Mouse (Mus musculus): ENCODE measurements around the gene Atxn1. TPM values are rescaled to one million over a fixed set of nuclear protein-coding genes. Genes with fewer than 3 reads are reported as not detected.

Gene Atxn1
- polyA plus RNA-seq, 1 experiment, result 34.9 TPM

DNA sequence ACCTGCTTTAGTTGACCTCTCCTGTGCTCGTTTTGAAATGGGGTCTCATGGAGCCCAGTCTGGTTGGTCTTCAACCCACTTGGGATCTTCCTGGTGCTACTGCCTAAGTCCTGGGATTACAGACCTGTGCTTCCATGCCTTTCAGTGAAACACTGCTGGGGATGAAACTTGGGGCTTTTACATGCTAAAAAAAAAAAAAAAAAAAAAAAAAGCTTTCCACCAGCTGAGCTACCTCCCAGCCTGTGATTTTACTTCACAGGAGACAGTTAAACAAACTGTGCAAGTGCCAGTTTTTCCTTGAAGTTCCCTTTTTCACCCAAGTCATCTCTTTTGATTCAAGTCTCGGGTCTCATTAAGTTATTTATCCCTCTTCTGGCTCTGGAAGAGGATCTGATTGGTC lies 275.9 kb downstream of the Atxn1 start:
- Histone ChIP-seq H3K27ac (ENCODE audit: insufficient read depth, low read depth, low read length) (no peak overlapping the region), H3K4me3 (ENCODE audit: low read depth, low read length) (no peak overlapping the region), H3K27me3 (ENCODE audit: control insufficient read depth, insufficient read depth, low read length) (no peaks in the 10 kb centered on the region), H3K4me1 (ENCODE audit: control insufficient read depth, insufficient read depth, insufficient read length, low read length) (no peaks in the 10 kb centered on the region; the same call in 1 of the 2 replicates), H3K36me3 (ENCODE audit: control insufficient read depth, insufficient read depth, low read length) (no peaks in the 10 kb centered on the region)
- no peak for TF ChIP-seq CTCF (IDR thresholded peaks at IDR 0.05; ENCODE audit: extremely low read depth, insufficient read length, insufficient replicate concordance, low read depth, low read length)
- no peak for TF ChIP-seq POLR2A (IDR thresholded peaks at IDR 0.05; ENCODE audit: low read depth, low read length)
- 83% methylated on average over 2 of the region's 2 CpGs for WGBS

DNA sequence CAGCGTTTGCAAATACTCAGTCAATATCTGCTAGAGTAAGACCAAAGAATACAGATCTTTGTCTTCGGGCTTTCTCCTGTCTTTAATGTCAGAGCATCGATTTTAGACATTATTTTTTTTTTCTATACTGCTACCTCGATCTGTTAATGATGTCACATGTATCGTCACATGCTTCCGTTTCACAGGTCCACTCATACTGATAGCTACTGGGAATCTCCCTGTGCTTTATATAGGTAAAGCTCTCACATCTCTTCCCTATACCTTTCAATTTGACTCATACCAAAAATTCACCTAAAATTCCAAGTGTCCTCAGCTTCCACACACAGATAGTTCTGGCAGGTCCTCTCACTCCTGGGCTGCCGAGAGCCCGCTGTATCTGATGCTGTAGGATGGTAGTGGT lies 277.2 kb downstream of the Atxn1 start:
- no peaks in the 10 kb centered on the region for H3K27me3 ChIP-seq (ENCODE audit: control insufficient read depth, insufficient read depth, low read length)
- H3K4me1 ChIP-seq (ENCODE audit: control insufficient read depth, insufficient read depth, insufficient read length, low read length), result no peaks in the 10 kb centered on the region
- WGBS, result 88% methylated on average over 8 of the region's 8 CpGs
- no peak overlapping the region for H3K27ac ChIP-seq (ENCODE audit: insufficient read depth, low read depth, low read length)
- TF ChIP-seq POLR2A (IDR thresholded peaks at IDR 0.05; ENCODE audit: low read depth, low read length) (no peak), CTCF (IDR thresholded peaks at IDR 0.05; ENCODE audit: extremely low read depth, insufficient read length, insufficient replicate concordance, low read depth, low read length) (no peak)
- H3K36me3 ChIP-seq (ENCODE audit: control insufficient read depth, insufficient read depth, low read length), result no peaks in the 10 kb centered on the region
- no peak overlapping the region for H3K4me3 ChIP-seq (ENCODE audit: low read depth, low read length)

DNA sequence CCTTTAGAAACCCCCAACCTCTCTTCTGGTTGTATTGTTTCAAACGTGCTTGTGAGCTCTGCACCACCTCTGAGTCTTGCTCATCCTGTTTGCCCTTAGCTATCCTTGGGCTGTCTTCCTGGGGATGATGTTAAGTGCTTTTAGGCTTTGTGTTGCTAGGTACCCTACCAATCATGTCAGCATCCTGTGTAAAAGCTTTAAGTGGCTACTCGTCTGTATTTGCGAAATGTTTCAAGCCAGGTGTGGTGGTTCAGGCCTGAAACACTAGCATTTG lies 278.6 kb downstream of the Atxn1 start:
- WGBS, result 64% methylated on average over 3 of the region's 3 CpGs

DNA sequence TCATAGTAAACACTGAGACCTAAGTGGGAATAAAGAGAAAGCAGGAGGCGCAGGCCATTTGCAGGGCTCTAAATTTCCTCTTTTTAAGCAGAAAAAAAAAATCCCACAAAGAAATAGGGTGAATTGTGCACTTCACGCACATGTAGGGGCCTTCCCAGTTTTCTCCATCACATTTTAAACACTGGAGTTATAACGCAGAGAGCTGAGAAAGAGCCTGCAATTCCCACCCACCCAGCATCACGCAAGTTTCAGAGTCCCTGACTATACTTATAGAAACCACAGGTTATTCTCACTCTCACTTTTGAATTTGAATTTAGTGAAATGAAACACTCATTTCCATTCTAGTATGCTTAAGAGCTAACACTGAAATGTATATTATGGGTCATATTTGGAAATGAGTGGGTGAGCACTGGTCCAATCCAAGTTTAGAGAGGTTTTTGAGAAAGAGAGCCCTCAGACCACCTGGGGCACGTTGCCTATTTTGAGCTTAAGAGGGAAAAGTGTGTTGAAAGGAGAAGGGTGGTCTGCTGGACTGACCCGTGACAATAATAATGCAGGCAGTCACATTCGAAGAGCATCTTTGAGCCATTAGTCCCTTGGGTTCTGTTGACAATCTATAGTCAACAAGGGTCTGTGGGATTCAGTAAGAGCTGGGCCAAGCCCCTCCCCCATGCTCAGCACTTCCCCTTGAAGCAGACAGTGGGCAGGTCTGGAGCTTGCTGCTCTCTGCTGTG lies 279.1 kb downstream of the Atxn1 start:
- H3K27ac ChIP-seq (ENCODE audit: insufficient read depth, low read depth, low read length), result no peak overlapping the region

More for the DNA sequence above, 278.6 kb downstream of the Atxn1 start:
- H3K36me3 ChIP-seq (ENCODE audit: control insufficient read depth, insufficient read depth, low read length), result no peaks in the 10 kb centered on the region
- no peak for TF ChIP-seq CTCF (IDR thresholded peaks at IDR 0.05; ENCODE audit: extremely low read depth, insufficient read length, insufficient replicate concordance, low read depth, low read length)
- TF ChIP-seq POLR2A (IDR thresholded peaks at IDR 0.05; ENCODE audit: low read depth, low read length), result no peak
- no peak overlapping the region for H3K4me3 ChIP-seq (ENCODE audit: low read depth, low read length)
- H3K4me1 ChIP-seq (ENCODE audit: control insufficient read depth, insufficient read depth, insufficient read length, low read length), result no peaks in the 10 kb centered on the region
- H3K27me3 ChIP-seq (ENCODE audit: control insufficient read depth, insufficient read depth, low read length), result no peaks in the 10 kb centered on the region
- no peak overlapping the region for H3K27ac ChIP-seq (ENCODE audit: insufficient read depth, low read depth, low read length)

DNA sequence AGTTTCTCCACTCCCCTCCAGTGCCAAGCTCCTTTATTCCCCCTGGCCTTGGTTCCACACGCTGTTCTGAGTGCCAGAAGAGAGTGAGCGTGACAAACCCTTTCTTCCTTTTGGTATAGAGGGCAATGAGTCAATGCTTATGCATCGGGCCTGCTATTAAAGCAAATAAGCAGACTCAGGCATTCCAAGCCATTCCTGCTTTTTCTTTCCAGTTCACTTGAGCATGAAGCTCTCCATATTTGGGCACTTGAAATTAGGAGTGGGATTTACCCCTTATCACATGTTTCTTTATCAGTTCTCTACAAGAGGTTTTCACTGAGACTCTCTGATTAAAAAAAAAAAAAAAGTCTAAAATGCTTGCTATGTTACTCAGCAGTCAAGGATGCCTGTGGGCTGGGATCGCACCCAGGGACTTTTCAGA lies 279.9 kb downstream of the Atxn1 start:
- H3K36me3 ChIP-seq (ENCODE audit: control insufficient read depth, insufficient read depth, low read length), result no peaks in the 10 kb centered on the region
- no peaks in the 10 kb centered on the region for H3K27me3 ChIP-seq (ENCODE audit: control insufficient read depth, insufficient read depth, low read length)
- H3K4me3 ChIP-seq (ENCODE audit: low read depth, low read length), result no peak overlapping the region
- H3K4me1 ChIP-seq (ENCODE audit: control insufficient read depth, insufficient read depth, insufficient read length, low read length), result no peaks in the 10 kb centered on the region
- H3K27ac ChIP-seq (ENCODE audit: insufficient read depth, low read depth, low read length), result no peak overlapping the region
- WGBS, result 78% methylated on average over 4 of the region's 4 CpGs
- TF ChIP-seq POLR2A (IDR thresholded peaks at IDR 0.05; ENCODE audit: low read depth, low read length), result no peak
- no peak for TF ChIP-seq CTCF (IDR thresholded peaks at IDR 0.05; ENCODE audit: extremely low read depth, insufficient read length, insufficient replicate concordance, low read depth, low read length)

More for the DNA sequence above, 279.1 kb downstream of the Atxn1 start:
- 81% methylated on average over 7 of the region's 7 CpGs for WGBS
- Histone ChIP-seq H3K4me3 (ENCODE audit: low read depth, low read length) (no peak overlapping the region), H3K27me3 (ENCODE audit: control insufficient read depth, insufficient read depth, low read length) (no peaks in the 10 kb centered on the region), H3K36me3 (ENCODE audit: control insufficient read depth, insufficient read depth, low read length) (no peaks in the 10 kb centered on the region), H3K4me1 (ENCODE audit: control insufficient read depth, insufficient read depth, insufficient read length, low read length) (no peaks in the 10 kb centered on the region)
- TF ChIP-seq POLR2A (IDR thresholded peaks at IDR 0.05; ENCODE audit: low read depth, low read length) (no peak), CTCF (IDR thresholded peaks at IDR 0.05; ENCODE audit: extremely low read depth, insufficient read length, insufficient replicate concordance, low read depth, low read length) (no peak)

DNA sequence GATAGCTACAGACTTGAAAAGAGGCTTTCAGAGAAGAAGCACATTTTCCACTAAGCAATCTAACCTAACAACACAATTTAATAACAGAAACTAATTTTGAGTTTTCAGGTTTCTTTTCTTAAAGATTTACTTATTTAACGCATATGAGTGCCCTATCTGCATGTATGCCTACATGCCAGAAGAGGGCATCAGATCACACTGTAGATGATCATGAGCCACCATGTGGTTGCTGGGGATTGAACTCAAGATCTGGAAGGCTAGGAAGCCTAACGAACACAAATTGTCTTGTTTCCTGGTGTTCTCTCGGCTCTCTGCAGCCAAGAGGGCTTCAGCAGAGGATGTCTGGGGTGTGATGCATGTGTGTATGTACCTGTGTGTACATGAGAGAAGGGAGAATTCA lies 280.8 kb downstream of the Atxn1 start:
- 66% methylated on average over 3 of the region's 3 CpGs for WGBS
- Histone ChIP-seq H3K27ac (ENCODE audit: insufficient read depth, low read depth, low read length) (no peak overlapping the region), H3K27me3 (ENCODE audit: control insufficient read depth, insufficient read depth, low read length) (no peaks in the 10 kb centered on the region), H3K36me3 (ENCODE audit: control insufficient read depth, insufficient read depth, low read length) (no peaks in the 10 kb centered on the region), H3K4me1 (ENCODE audit: control insufficient read depth, insufficient read depth, insufficient read length, low read length) (no peaks in the 10 kb centered on the region), H3K4me3 (ENCODE audit: low read depth, low read length) (no peak overlapping the region)
- no peak for TF ChIP-seq POLR2A (IDR thresholded peaks at IDR 0.05; ENCODE audit: low read depth, low read length)
- TF ChIP-seq CTCF (IDR thresholded peaks at IDR 0.05; ENCODE audit: extremely low read depth, insufficient read length, insufficient replicate concordance, low read depth, low read length), result no peak

DNA sequence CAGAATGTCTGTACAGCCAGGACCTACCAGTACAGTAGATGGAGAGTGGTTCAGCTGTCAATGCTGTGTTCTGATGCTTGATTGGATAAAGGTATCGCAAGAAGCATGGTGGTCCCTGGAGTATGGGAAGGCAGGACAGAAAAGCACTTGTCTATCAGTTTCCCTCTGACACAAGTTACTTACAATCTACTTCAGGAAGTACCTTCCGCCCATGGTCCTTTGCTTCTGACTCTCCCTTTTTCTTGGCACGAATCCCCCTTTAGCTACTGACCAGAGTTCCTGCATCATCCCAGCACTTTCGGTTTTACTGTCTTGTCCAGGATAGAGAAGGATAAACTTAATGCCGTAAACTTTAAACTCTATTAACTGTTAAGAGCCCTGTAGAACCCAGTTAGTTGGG lies 283.6 kb downstream of the Atxn1 start:
- no peak for TF ChIP-seq POLR2A (IDR thresholded peaks at IDR 0.05; ENCODE audit: low read depth, low read length)
- TF ChIP-seq CTCF (IDR thresholded peaks at IDR 0.05; ENCODE audit: extremely low read depth, insufficient read length, insufficient replicate concordance, low read depth, low read length), result no peak
- Histone ChIP-seq H3K4me1 (ENCODE audit: control insufficient read depth, insufficient read depth, insufficient read length, low read length) (no peaks in the 10 kb centered on the region), H3K36me3 (ENCODE audit: control insufficient read depth, insufficient read depth, low read length) (no peaks in the 10 kb centered on the region), H3K4me3 (ENCODE audit: low read depth, low read length) (no peak overlapping the region), H3K27ac (ENCODE audit: insufficient read depth, low read depth, low read length) (no peak overlapping the region), H3K27me3 (ENCODE audit: control insufficient read depth, insufficient read depth, low read length) (no peaks in the 10 kb centered on the region)
- WGBS, result 56% methylated on average over 5 of the region's 5 CpGs
